Mouse (Mus musculus) megakaryocyte progenitor cell, adult 5-6 weeks (primary cell): ENCODE data around the gene Kmt5b. TPM values are rescaled to one million over a fixed set of nuclear protein-coding genes. Genes with fewer than 3 reads are reported as not detected.

Experiments used
- ATAC-seq: replicated peaks from 2 replicates; pipeline ENCODE4 v1.8.0; 2016; ENCODE audit warnings: mild to moderate bottlenecking, moderate TSS enrichment, inconsistent platforms; ENCODE audit not compliant: poor library complexity
- total RNA-seq, 2 experiments: library from RNA; stranded (forward) in 1 of 2; stranded (reverse) in 1 of 2; fragments of 157-497, 149-512 nt in 1 of 2; fragments of 200-1000 nt in 1 of 2; gene quantifications; 2 replicates each; pipeline versions ENCODE4 v1.2.3 to v1.2.4; 2015 to 2017

The Kmt5b gene
- total RNA-seq (2015) (20.1 and 21.9 TPM in 2 replicates), total RNA-seq (2017) (29.5 and 42.7 TPM in 2 replicates)

GRCm38 (mm10) chr19:3767276-3767780 is at the start of gene Kmt5b:
Gene Kmt5b, plus strand, starts transcription at chr19:3767421.
- peak; percentile 14 for ATAC-seq

- peak; percentile 72 for ATAC-seq
Measured at GRCm38 (mm10) chr19:3718481-3719361, 48.5 kb upstream of the Kmt5b start.

- ATAC-seq = peak; percentile 56
Measured at GRCm38 (mm10) chr19:3719362-3719891, 47.8 kb upstream of the Kmt5b start.

- ATAC-seq = peak; percentile 52
Measured at GRCm38 (mm10) chr19:3723170-3723569, 44.1 kb upstream of the Kmt5b start.

- ATAC-seq = peak; percentile 53
Measured at GRCm38 (mm10) chr19:3723904-3724303, 43.3 kb upstream of the Kmt5b start.

GRCm38 (mm10) chr19:3724779-3725178 is 42.4 kb upstream of the Kmt5b start:
- peak; percentile 69 for ATAC-seq

- no peak for ATAC-seq
Measured at GRCm38 (mm10) chr19:3728901-3729300, 38.3 kb upstream of the Kmt5b start.

GRCm38 (mm10) chr19:3730781-3731646 is 36.2 kb upstream of the Kmt5b start:
- 0 out of 2 replicates have a peak, but pooled peaks have one; percentile 29 for ATAC-seq

- ATAC-seq = no peak
Measured at GRCm38 (mm10) chr19:3736001-3736400, 31.2 kb upstream of the Kmt5b start.

- no peak for ATAC-seq
Measured at GRCm38 (mm10) chr19:3739650-3740049, 27.6 kb upstream of the Kmt5b start.

- ATAC-seq = no peak
Measured at GRCm38 (mm10) chr19:3742716-3743115, 24.5 kb upstream of the Kmt5b start.

- ATAC-seq = no peak
Measured at GRCm38 (mm10) chr19:3743362-3743761, 23.9 kb upstream of the Kmt5b start.

GRCm38 (mm10) chr19:3743851-3744512 is 23.2 kb upstream of the Kmt5b start:
- ATAC-seq = peak; percentile 71

- ATAC-seq = no peak
Measured at GRCm38 (mm10) chr19:3752621-3753239, 14.5 kb upstream of the Kmt5b start.

- no peak for ATAC-seq
Measured at GRCm38 (mm10) chr19:3753240-3753633, 14.0 kb upstream of the Kmt5b start.

- ATAC-seq = peak; percentile 54; the same call in 1 of the 2 replicates
Measured at GRCm38 (mm10) chr19:3753738-3754137, 13.5 kb upstream of the Kmt5b start.

- ATAC-seq = no peak
Measured at GRCm38 (mm10) chr19:3757861-3758260, 9.4 kb upstream of the Kmt5b start.

- no peak for ATAC-seq
Measured at GRCm38 (mm10) chr19:3765221-3765820, 1.9 kb upstream of the Kmt5b start.

GRCm38 (mm10) chr19:3766378-3766777 is 843 bp upstream of the Kmt5b start:
- no peak for ATAC-seq
